Mouse (Mus musculus) hindbrain, embryonic 12.5 days (tissue): Measurements from ENCODE around the gene Ghr. TPM values are rescaled to one million over a fixed set of nuclear protein-coding genes. Genes with fewer than 3 reads are reported as not detected.
A peak's percentile ranks its signal among the peaks of the same experiment; 100 is the strongest.

Experiments used
- ATAC-seq: fragments of 200-750 bp; cut with Nextera tagmentation; 2 replicates; pipeline ENCODE4 v1.8.0; 2017; ENCODE audit warnings: moderate TSS enrichment; ENCODE audit not compliant: low FRiP score
- H3K27ac ChIP-seq: fragments of 300-500 bp; sonication (generic); 2 replicates; pipeline ENCODE4 v1.5.1; 2016; ENCODE audit warnings: mild to moderate bottlenecking
- H3K27me3 ChIP-seq: fragments of 300-500 bp; sonication (generic); 2 replicates; pipeline ENCODE4 v1.6.1; 2016; ENCODE audit warnings: mild to moderate bottlenecking
- H3K36me3 ChIP-seq: fragments of 300-500 bp; sonication (generic); 2 replicates; pipeline ENCODE4 v1.6.1; 2016; ENCODE audit warnings: mild to moderate bottlenecking
- H3K4me1 ChIP-seq: fragments of 300-500 bp; sonication (generic); 2 replicates; pipeline ENCODE4 v1.6.1; 2016
- H3K4me2 ChIP-seq: fragments of 300-500 bp; sonication (generic); replicated peaks from 2 replicates; pipeline ENCODE4 v1.6.1; 2016; ENCODE audit warnings: mild to moderate bottlenecking
- H3K4me3 ChIP-seq: fragments of 300-500 bp; sonication (generic); 2 replicates; pipeline ENCODE4 v1.5.1; 2016; ENCODE audit warnings: mild to moderate bottlenecking
- H3K9ac ChIP-seq: fragments of 300-500 bp; sonication (generic); 2 replicates; pipeline ENCODE4 v1.6.1; 2016; ENCODE audit warnings: mild to moderate bottlenecking, moderate library complexity
- H3K9me3 ChIP-seq: fragments of 300-500 bp; sonication (generic); replicated peaks from 2 replicates; pipeline ENCODE4 v1.6.1; 2016; ENCODE audit warnings: mild to moderate bottlenecking
- WGBS: fragments of 180-500 bp; shearing (Covaris S2); methylation state at CpG from one replicate; pipeline ENCODE4 v1.1.7; 2016; 5-methylcytosine and 5-hydroxymethylcytosine counted together
- polyA plus RNA-seq: library from polyadenylated mRNA; unstranded; fragments of >200 nt; fragmentation: Nextera tagmentation; extraction: Ambion mirVana; gene quantifications from 2 replicates; pipeline ENCODE4 v1.2.1, GENCODE M21; 2016

Ghr gene
- polyA plus RNA-seq, 1 experiment from 2014 or later, result 25.3 TPM

DNA sequence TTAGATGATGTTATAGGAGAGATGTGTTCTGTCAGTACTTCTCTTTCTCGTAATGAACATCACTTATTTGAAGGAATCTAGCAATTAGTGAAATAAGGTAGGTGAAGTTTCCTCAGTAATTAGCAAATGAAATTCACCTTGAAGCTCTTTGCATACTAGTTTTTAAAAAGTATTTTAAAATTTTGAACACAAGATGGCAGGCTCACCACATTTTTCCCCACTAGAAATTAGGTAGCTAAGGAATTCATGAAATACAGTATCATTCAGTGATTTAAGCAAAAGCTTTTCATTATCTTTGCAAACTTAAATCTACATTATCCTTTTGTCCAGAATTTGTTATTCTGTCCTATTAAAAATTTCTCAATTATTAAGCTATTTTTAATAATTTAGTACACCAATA is 287.3 kb downstream of the Ghr start:
- no peak overlapping the region for H3K27ac ChIP-seq
- ATAC-seq, result no peak
- H3K36me3 ChIP-seq, result no peaks in the 10 kb centered on the region
- no peaks in the 10 kb centered on the region for H3K9me3 ChIP-seq
- H3K4me2 ChIP-seq, result no peak overlapping the region
- H3K27me3 ChIP-seq, result no peaks in the 10 kb centered on the region
- no peaks in the 10 kb centered on the region for H3K4me1 ChIP-seq
- WGBS, result 91% methylated on average over 1 of the region's 1 CpGs
- H3K4me3 ChIP-seq, result no peak overlapping the region
- H3K9ac ChIP-seq, result no peak overlapping the region

DNA sequence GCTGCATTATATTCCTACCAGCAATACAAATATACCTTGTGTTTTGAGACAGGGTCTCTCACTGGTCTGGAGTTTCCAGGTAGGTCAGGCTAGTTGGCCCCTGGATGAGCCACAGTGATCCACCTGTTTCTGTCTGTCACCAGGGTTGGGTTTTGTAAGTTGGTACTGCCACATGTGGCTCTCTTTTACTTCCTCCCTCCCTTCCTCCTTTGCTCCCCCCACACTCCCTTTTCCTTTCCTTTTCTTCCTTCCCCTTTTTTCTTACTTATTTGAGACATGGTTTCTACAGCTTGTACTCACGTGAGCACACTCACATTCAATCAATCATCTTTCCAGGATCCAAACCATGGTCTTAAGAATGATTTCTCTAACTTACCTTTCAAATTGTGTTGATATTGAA is 289.8 kb downstream of the Ghr start:
- no peaks in the 10 kb centered on the region for H3K9me3 ChIP-seq
- H3K4me3 ChIP-seq, result no peak overlapping the region
- 56% methylated on average over 1 of the region's 1 CpGs for whole genome bisulfite sequencing
- H3K4me1 ChIP-seq, result no peaks in the 10 kb centered on the region
- no peak overlapping the region for H3K27ac ChIP-seq
- ATAC-seq, result no peak
- no peak overlapping the region for H3K9ac ChIP-seq
- H3K36me3 ChIP-seq, result no peaks in the 10 kb centered on the region
- no peaks in the 10 kb centered on the region for H3K27me3 ChIP-seq
- no peak overlapping the region for H3K4me2 ChIP-seq

DNA sequence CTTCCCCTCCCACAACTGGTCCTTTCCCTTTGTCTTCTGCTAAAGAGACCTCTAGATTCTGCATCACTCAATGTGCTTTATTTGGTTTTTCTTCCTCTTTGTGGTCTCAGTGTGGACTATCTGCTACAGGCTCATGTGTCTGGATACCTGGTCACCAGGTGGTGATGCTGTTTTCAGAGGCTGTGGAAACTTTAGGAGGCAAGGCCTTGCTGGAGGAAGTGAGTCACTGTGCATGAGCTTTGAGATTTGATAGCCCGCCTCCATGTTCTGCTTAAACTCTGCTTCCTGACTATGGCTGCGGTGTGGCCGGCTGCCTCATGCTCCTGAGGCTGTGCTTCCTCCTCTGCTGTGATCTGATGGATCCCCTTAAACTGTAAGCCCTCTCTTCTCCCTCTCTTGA is 292.9 kb downstream of the Ghr start:
- 91% methylated on average over 3 of the region's 3 CpGs for WGBS
- Histone ChIP-seq H3K4me2 (no peak overlapping the region), H3K9ac (no peak overlapping the region), H3K27me3 (no peaks in the 10 kb centered on the region), H3K4me3 (no peak overlapping the region), H3K36me3 (no peaks in the 10 kb centered on the region), H3K9me3 (no peaks in the 10 kb centered on the region), H3K4me1 (no peaks in the 10 kb centered on the region), H3K27ac (no peak overlapping the region)
- ATAC-seq, result no peak

DNA sequence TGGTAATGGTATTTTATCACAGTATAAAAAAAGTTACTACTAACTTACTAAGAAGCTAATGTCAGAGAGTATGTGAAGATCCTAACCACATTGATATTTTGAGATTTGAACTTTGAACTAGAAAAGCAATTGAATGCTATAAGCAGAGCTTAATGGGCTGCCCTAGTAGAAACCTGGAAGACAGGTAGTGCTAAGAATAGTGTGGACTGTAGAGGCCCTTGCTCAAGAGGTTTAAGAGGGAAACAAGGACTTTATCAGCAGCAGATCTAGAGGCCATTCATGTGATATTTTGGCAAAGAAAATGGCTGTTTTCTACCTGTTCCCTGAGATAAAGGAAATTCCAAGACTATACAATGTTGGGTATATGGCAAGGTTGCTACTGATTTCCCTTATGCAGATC is 297.3 kb downstream of the Ghr start:
- Histone ChIP-seq H3K36me3 (no peaks in the 10 kb centered on the region), H3K27ac (no peak overlapping the region), H3K4me3 (no peak overlapping the region), H3K27me3 (no peaks in the 10 kb centered on the region), H3K9ac (no peak overlapping the region), H3K9me3 (no peaks in the 10 kb centered on the region), H3K4me1 (no peaks in the 10 kb centered on the region), H3K4me2 (no peak overlapping the region)
- no peak for ATAC-seq

DNA sequence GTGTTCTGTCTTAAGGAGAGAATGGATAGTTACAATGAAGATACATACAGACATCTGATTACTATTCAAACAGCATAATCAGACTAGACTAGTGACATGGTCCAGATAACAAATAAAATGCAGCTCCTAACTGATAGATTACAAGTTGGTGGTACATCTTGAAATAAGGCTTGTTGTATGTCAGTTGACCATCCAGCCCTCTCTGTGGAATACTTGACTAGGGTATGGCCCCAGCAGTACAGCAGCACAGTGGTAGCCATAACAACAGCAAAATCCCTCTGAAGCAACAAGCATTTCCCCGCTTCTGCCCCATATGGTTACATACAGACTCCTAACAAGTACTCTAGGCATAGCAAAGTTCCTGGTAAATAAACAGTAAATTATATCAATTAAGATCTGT is 301.6 kb downstream of the Ghr start:
- H3K4me2 ChIP-seq, result no peak overlapping the region
- H3K36me3 ChIP-seq, result 0 out of 2 replicates have a peak, but pooled peaks cover 3% of the 10 kb centered on the region
- no peaks in the 10 kb centered on the region for H3K27me3 ChIP-seq
- no peak overlapping the region for H3K4me3 ChIP-seq
- no peaks in the 10 kb centered on the region for H3K4me1 ChIP-seq
- H3K9ac ChIP-seq, result no peak overlapping the region
- no peak for ATAC-seq
- no peaks in the 10 kb centered on the region for H3K9me3 ChIP-seq
- H3K27ac ChIP-seq, result no peak overlapping the region
- WGBS, result 64% methylated on average over 1 of the region's 1 CpGs

DNA sequence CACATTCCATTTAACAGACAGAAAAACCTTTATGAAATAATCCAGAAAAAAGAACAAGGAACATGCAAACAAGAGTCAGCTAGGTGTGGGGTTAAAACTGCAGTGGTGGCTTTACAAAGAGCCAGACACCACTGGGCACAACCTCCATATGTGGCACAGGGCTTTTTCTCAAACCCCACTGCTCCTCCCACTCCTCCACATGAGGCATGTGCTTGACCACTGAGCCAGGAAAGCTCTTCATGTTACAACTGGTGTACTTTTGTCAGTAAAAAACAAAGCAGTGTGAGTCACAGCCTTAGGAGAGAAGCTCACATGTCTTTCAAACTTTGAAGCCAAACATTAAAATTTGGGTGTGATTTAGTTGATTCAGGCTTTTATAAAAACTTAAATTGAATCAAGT is 302.1 kb downstream of the Ghr start:
- Histone ChIP-seq H3K4me2 (no peak overlapping the region), H3K27me3 (no peaks in the 10 kb centered on the region), H3K27ac (no peak overlapping the region), H3K4me3 (no peak overlapping the region), H3K36me3 (0 out of 2 replicates have a peak, but pooled peaks cover 3% of the 10 kb centered on the region), H3K4me1 (no peaks in the 10 kb centered on the region), H3K9me3 (no peaks in the 10 kb centered on the region), H3K9ac (no peak overlapping the region)
- no peak for ATAC-seq

DNA sequence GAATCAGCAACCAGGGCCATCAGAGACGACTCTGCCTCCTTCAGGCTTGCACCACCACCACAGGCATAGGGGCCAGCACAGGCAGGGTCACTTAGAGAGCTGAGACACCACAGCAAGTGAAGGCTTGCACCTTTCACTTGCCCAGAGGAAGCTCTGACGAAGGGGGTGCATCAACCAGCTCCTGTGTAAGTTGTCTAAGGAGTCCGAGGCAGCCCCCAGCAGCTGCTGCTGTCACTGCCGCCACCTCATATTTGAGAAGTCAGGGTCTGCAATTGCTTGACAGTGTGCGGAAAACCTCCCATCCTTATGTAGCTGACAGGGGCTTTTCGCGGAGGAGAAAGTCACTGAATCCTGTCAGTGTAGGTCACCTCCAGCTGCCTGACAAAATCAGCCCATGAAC is 304.1 kb downstream of the Ghr start:
- Histone ChIP-seq H3K36me3 (0 out of 2 replicates have a peak, but pooled peaks cover 3% of the 10 kb centered on the region), H3K9ac (no peak overlapping the region), H3K27ac (no peak overlapping the region), H3K4me2 (no peak overlapping the region), H3K4me3 (no peak overlapping the region), H3K27me3 (no peaks in the 10 kb centered on the region), H3K4me1 (no peaks in the 10 kb centered on the region), H3K9me3 (no peaks in the 10 kb centered on the region)
- ATAC-seq, result no peak
- 79% methylated on average over 7 of the region's 7 CpGs for WGBS

DNA sequence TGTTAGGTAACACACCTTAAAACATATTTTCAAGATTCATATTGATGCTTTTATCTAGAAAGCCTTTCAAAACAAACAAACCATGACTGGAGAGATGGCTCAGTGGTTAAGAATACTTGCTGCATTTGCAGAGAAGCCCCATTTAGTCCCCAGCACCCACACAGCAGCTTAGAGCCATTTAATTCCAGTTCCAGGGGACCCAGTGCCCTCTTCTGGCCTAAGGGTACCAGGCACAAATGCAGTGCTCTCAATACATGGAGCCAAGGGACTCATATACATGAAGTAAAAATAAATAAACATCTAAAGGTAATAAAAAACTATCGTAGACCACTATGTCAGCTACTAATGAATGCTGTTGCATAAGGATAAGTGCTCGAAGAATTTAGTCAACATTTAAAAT is 305.9 kb downstream of the Ghr start:
- WGBS, result 91% methylated on average over 2 of the region's 2 CpGs
- H3K27ac ChIP-seq, result no peak overlapping the region
- no peak overlapping the region for H3K4me2 ChIP-seq
- no peak overlapping the region for H3K4me3 ChIP-seq
- ATAC-seq, result no peak
- H3K4me1 ChIP-seq, result no peaks in the 10 kb centered on the region
- 0 out of 2 replicates have a peak, but pooled peaks cover 3% of the 10 kb centered on the region for H3K36me3 ChIP-seq
- no peaks in the 10 kb centered on the region for H3K27me3 ChIP-seq
- no peak overlapping the region for H3K9ac ChIP-seq
- H3K9me3 ChIP-seq, result no peaks in the 10 kb centered on the region

DNA sequence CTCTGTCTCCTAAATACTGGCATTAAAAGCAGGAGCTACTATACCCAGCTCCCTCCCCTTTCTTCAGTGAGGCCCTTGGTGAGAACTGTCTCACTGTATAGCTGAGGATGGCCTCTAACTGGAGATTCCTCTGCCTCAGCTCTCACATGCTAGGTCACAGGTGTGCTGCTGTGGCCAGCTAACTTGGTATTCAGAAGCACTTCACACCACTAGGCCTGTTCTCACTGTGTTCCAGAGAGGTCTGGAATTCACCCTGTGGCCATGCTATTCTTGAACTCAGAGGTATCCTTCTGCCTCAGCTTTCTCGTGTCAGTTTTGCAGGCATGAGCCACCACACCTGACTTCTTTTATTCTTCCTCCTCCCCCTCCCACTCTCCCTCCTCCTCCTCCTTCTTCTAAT is 310.1 kb downstream of the Ghr start:
- WGBS, result 88% methylated on average over 1 of the region's 1 CpGs
- no peak for ATAC-seq
- no peak overlapping the region for H3K27ac ChIP-seq
- H3K27me3 ChIP-seq, result no peaks in the 10 kb centered on the region
- H3K4me2 ChIP-seq, result no peak overlapping the region
- H3K36me3 ChIP-seq, result no peaks in the 10 kb centered on the region
- no peak overlapping the region for H3K9ac ChIP-seq
- no peak overlapping the region for H3K4me3 ChIP-seq
- H3K4me1 ChIP-seq, result peaks cover 3% of the 10 kb centered on the region; the same call in 1 of the 2 replicates
- H3K9me3 ChIP-seq, result no peaks in the 10 kb centered on the region

DNA sequence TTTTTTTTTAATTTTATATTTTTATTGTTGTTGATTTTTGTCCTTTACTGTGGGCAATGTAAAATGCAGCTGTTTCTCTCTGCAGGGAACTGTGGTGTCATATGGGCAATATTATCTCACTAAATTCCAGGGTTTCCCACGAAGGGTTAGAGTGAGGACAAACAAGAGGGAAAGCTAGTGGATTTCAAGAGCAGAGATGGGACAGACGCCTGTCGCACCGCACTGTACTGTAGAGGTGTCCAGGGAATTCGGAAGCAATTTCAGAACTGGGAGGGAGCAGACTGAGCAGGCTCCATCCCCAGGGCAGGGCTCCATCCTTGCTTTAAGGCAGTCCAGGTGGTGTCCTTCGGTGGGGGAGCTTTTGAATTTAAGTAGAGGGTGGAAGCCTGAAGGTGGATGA is 312.1 kb downstream of the Ghr start:
- H3K27ac ChIP-seq, result no peak overlapping the region
- peaks cover 3% of the 10 kb centered on the region; the same call in 1 of the 2 replicates for H3K4me1 ChIP-seq
- H3K9ac ChIP-seq, result peak overlapping the region; percentile 18; the same call in 1 of the 2 replicates
- peak overlapping the region; percentile 18 for H3K4me3 ChIP-seq
- H3K36me3 ChIP-seq, result no peaks in the 10 kb centered on the region
- no peaks in the 10 kb centered on the region for H3K27me3 ChIP-seq
- H3K9me3 ChIP-seq, result no peaks in the 10 kb centered on the region
- 30% methylated on average over 6 of the region's 6 CpGs for WGBS
- H3K4me2 ChIP-seq, result peak overlapping the region; percentile 51
- ATAC-seq, result no peak

DNA sequence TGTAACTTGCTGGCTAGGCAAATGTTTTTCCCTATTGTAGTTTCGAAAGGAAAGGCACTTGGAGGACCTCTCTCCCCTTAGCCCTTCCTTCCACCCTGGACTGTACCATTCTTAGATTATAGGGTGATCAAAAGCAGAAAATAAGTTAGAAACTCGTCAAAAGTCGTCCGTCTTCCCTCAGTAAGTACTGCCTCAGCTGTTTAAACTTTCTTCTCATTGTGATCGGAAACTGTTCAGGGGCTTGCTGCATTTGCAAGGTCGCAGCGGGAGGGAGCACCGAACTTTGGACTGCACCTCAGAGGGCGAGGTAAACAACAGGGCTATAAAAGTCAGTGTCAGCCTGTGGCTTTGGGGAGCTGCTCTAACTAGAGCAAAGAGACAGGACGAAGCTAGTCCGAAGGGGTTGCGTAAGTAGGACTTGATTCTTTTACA is 312.6 kb downstream of the Ghr start:
- 4% methylated on average over 12 of the region's 12 CpGs for WGBS

DNA sequence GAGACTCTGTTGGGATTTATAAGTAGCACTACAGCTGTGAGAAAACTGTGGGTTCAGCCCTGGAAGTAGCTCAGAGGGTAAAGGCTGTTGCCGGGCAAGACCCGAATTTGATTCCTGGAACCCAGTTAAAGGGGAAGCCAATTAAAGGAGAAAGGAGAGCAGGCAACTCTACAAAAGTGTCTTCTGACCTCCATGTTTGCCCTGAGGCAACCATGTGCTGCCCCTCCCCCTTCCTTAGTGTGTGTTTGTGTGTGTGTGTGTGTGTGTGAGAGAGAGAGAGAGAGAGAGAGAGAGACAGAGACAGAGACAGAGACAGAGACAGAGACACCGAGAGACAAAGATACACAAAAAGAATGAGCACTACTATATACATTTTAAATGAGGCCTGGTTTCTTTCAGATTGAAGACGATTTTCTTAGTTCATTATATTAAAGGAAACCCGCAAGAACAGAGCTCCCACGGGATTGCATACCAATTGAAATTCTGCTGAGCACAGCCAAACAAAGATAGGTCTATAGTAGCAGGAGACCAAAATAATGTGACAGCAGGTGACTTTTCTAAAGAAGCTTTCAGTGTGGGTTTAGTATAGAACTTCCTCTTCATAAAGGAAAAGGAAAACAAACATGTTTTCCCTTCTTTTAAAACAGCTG is 313.2 kb downstream of the Ghr start:
- peak; percentile 44; the same call in 1 of the 2 replicates for ATAC-seq
- Histone ChIP-seq H3K4me2 (peak overlapping the region; percentile 51), H3K9me3 (no peaks in the 10 kb centered on the region), H3K27me3 (no peaks in the 10 kb centered on the region), H3K4me1 (peaks cover 3% of the 10 kb centered on the region; the same call in 1 of the 2 replicates), H3K9ac (no peak overlapping the region), H3K36me3 (no peaks in the 10 kb centered on the region), H3K27ac (0 out of 2 replicates have a peak overlapping the region, but pooled peaks have one; percentile 60), H3K4me3 (peak overlapping the region; percentile 28; the same call in 1 of the 2 replicates)
- WGBS, result 12% methylated on average over 6 of the region's 6 CpGs

More for the DNA sequence above, 312.6 kb downstream of the Ghr start:
- Histone ChIP-seq H3K9me3 (no peaks in the 10 kb centered on the region), H3K4me2 (peak overlapping the region; percentile 51), H3K27ac (peak overlapping the region; percentile 60; the same call in 1 of the 2 replicates), H3K4me3 (peak overlapping the region; percentile 28), H3K27me3 (no peaks in the 10 kb centered on the region), H3K9ac (no peak overlapping the region), H3K4me1 (peaks cover 3% of the 10 kb centered on the region; the same call in 1 of the 2 replicates), H3K36me3 (no peaks in the 10 kb centered on the region)
- ATAC-seq, result peak; percentile 77

DNA sequence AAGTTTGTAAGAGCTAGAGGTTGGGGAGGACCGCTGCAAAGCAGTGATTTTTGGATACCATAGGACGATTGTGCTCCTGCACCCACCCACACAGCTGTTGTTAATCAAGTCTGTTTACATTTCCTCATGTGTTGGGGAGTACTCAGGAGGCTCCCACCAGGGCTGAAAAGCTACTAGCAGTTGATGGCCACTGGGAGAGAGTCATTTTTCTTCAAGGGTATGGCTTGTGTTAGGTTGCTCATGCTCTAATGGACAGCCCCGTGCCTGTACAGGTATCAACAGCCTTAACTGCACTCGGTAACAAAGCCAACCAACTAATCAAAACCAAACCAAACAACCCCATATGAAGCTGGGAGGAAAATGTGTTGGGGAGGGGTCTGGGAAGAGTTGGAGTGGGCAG is 313.8 kb downstream of the Ghr start:
- ATAC-seq, result 0 out of 2 replicates have a peak, but pooled peaks have one; percentile 27
- Histone ChIP-seq H3K4me2 (no peak overlapping the region), H3K27me3 (no peaks in the 10 kb centered on the region), H3K9me3 (no peaks in the 10 kb centered on the region), H3K9ac (no peak overlapping the region), H3K4me1 (peaks cover 3% of the 10 kb centered on the region; the same call in 1 of the 2 replicates), H3K27ac (no peak overlapping the region), H3K4me3 (no peak overlapping the region), H3K36me3 (no peaks in the 10 kb centered on the region)
- 71% methylated on average over 4 of the region's 4 CpGs for WGBS
